Mouse (Mus musculus) frontal cortex, postnatal 14 days (tissue): ENCODE data around the gene Eif2s3x.
"Not testable (repeated sequence)": the region's sequence is repeated elsewhere in the genome, so short reads cannot be mapped to it uniquely, and the experiment has no call there.

Source experiments
- DNase-seq, 2 experiments: peaks; one replicate each; pipeline ENCODE4 v3.0.0; 2022; ENCODE audit warnings: low spot score in 2 of 2

The Eif2s3x gene

DNA sequence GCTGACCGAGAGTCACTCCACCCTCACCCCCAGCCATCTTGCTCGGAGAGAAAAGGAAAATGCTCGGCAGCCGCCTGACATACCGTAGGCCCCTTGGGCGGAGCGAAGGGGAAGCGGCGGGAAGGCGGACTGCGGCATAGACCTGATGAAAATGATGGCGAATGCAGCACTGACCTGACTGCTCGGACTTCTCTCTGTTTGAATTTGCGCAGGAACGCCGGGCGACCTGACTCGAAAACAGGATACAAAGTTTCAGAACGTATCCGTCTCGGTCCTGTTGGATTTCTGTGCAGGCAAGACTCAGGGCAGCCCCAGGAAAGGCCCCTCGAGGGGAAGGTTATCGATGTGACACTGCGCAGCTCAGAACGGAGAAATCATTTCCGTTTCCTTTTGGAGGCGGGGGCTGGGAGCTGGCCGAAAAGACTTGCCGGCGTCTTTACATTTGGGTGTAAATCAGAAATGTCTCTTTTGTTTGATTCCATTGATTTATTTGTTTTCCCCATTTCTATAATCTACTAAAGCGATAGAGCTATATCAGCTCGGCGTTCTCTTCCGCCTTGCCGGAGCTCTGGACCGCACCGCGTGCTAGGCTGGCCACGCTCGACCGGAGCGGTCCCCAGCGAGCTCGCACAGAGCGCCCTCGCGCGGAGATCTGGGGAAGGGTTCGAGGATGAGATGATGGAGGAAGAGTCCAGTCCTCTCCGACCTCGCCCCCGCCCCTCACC is at the start of gene Eif2s3x:
Eif2s3x (minus strand) TSS at position 266 of the 725 bp plus-strand sequence.
- DNase-seq, result peak; percentile 65 to 87

- DNase-seq, result no peak
Observed at GRCm38 (mm10) chrX:94235601-94236000, 22.9 kb upstream of the Eif2s3x start.

- peak in 1 of 2 experiments; percentile 12 for DNase-seq
Observed at GRCm38 (mm10) chrX:94235190-94235555, 22.5 kb upstream of the Eif2s3x start.

- peak; percentile 64 to 69 for DNase-seq
Observed at GRCm38 (mm10) chrX:94234532-94235189, 22.0 kb upstream of the Eif2s3x start, which contains the start of gene Klhl15. Gene Klhl15, plus strand, starts transcription at chrX:94234599.

- DNase-seq, result peak in 1 of 2 experiments; percentile 7
Observed at GRCm38 (mm10) chrX:94233936-94234531, 21.4 kb upstream of the Eif2s3x start.

- DNase-seq, result no peak
Observed at GRCm38 (mm10) chrX:94233432-94233831, 20.8 kb upstream of the Eif2s3x start.

GRCm38 (mm10) chrX:94213384-94213783 is 722 bp upstream of the Eif2s3x start:
- no peak for DNase-seq

DNA sequence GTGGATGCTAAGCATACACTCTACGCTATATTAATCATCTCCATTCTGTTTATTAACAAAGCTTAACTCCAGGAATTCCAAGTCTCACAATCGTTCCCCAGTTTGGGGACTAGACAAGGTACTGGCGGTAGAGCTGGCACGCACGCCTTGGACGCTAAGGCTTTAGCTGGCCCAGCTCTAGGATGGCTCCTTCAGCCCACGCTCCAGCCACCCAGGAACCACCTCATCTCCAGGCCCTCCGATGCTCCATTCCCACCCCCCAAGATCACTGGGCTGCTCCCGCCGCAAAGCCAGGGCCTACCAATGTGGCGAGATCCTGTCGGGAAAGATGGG is 432 bp downstream of the Eif2s3x start:
- no peak for DNase-seq

GRCm38 (mm10) chrX:94197789-94198188 is 14.9 kb downstream of the Eif2s3x start:
- DNase-seq, result peak in 1 of 2 experiments; percentile 36

GRCm38 (mm10) chrX:94193901-94194300 is 18.8 kb downstream of the Eif2s3x start:
- not testable (repeated sequence) for DNase-seq

- DNase-seq, result no peak
Observed at GRCm38 (mm10) chrX:94185156-94185555, 27.5 kb downstream of the Eif2s3x start.

GRCm38 (mm10) chrX:94183814-94184213 is 28.8 kb downstream of the Eif2s3x start:
- no peak for DNase-seq

DNA sequence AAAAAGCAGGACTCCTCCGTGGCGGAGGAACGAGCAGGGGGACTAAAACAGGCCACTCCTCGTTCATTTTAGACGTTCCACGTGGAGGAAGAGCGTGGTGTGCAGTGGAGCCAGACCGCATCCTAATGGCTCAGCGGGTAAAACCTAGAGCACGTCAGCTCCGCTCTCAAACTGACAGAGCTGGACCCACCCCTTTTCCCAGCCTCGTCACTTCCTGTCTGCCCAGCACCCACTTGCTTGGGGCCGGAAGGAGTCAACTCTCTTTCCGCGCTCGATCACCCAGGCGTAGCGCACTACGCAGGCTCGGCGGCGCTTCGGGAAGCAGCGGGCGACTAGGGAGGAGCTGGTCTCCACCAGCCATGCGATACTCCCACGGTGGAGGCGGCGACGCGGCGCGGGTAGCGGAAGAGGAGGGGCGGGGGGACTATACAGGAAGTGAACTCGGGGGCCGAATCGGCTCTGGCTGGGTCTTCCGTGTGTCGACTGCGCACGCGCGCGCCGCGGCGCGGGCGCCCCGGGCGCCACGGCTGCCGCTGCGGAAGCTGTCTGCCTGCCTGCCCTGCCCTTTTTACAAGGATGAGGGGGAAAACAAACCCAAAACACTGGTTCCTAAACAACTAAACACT is 34.8 kb downstream of the Eif2s3x start:
- DNase-seq, result peak; percentile 88 to 91

GRCm38 (mm10) chrX:94169348-94169747 is 43.3 kb downstream of the Eif2s3x start:
- no peak for DNase-seq

DNA sequence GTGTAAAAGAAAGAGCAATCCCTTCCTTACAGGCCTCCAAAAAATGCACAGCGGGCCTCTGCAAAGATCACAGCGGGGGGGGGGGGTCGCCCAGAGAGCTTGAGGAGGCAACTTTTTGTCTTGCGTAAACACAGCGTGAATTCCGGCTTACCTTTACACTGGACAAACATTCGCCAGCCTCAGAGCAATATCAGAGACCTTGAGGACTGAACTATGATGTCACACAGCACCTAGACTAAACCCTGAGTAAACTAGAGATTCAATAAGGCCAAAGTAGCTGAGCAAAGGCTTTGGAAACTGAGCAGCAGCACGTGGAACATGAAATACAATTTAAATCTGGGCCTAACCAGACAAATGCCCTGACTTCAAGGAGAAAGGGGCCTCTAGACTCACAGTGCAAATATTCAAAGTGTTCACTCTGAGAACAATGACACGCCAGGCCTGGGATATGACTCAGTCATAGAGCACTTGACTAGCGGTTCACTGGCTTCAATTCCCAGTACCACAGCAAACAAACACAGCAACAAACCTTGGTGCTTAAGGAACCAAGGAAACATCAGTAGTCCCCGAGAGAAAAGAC is 60.3 kb downstream of the Eif2s3x start:
- DNase-seq, result no peak

GRCm38 (mm10) chrX:94150471-94150870 is 62.2 kb downstream of the Eif2s3x start:
- no peak for DNase-seq

- no peak for DNase-seq
Observed at GRCm38 (mm10) chrX:94142004-94142771, 70.5 kb downstream of the Eif2s3x start.

DNA sequence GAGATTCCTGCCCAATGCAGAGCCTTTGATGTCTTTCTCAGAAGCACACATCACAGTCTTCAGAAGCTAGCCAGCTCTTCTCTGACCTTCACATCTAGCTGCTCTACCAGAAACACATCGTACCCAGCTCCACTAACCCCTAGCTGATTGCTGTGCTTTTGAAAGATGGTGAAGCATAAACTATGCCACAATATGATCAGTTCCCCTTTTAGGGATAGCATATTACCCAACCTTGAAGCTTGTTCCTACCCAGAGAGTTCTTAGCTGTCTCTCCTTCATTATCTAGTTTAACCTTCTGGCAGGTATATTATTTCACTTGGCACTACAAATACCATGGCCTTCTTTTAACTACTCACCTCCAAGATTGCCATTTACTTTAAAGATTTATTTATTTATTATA is 72.6 kb downstream of the Eif2s3x start:
- DNase-seq, result no peak
